Mouse (Mus musculus): ENCODE results near the gene Nr5a2.
"Not testable (repeated sequence)": the region's sequence is repeated elsewhere in the genome, so short reads cannot be mapped to it uniquely, and the experiment has no call there.

Nr5a2 gene

DNA sequence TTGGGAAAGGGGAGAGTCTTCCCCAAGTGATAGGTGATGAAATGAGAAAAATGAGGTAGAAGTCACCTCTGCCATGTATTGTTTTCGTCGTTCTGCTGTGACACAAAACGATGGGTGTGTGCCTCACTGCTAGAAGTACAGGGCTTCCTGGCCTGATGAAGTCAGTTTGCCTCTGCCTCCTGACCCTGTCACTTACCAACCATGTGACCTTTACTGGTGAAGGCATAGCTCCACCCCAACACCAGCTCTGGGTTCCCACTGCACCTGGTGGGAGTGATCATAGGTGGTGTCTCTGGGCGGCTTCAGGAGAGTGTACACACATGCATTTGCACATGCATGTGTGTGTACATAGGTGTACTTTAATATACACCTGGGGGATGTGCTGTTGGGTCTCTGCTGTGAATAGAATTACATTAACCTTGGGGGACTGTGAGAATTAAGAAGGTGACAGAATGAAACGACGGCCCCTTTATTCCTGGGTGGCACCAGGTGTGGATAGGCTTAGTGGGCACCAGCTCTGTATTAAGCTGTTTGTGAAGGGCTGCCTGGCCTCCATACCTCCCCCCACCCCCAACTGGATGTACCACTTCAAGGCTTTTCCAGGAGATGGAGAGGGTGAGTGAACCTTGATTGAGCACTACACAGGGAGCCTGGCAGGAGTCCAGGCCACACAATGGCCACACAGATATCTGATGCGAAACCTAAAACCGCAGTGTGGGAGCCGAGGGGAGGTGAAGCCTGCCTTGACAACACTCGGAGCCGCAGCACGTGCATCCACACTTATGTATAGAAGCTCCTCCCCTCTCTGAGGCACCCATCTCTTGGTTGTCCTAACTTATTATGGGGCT is 127.7 kb downstream of the Nr5a2 start:
- peak; percentile 10 to 16 for DNase-seq

DNA sequence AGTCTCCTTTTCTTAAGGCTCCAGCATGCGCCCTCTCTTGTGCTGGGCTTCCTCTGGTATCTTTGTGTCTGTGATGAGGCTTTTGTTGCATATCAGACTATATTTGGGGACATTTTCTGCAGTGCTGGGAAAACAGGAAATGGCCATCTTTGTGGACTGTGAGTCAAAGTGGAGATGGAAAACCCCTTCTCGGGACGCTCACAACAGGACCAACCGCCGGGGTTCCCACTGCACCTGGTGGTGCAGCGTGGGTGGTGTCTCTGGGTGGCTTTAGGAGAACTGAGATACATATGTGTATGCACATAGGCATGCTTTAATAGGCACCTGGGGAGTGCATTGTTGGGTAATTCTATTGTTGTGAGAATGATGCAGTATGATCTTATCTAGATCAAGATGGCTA is 129.3 kb downstream of the Nr5a2 start:
- no peak for DNase-seq

DNA sequence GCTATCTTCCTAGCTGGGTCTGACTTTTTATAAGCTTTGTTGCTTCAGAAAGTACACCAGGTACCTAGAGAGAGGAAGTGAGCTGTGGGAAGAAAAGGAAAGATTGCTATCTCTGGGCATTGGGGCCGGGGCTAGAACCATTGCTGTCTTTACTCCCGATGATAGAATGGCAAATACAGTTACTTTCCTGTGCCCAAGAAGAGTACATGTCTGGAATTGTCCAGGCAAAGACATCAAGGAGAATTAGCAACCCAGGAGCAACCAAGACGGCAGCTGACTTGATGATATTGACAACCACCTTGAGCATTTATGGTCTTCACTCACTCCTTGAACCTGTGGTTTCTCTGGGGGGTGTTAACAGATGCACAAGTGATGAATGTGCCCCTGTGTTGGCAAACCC is 130.3 kb downstream of the Nr5a2 start:
- DNase-seq: no peak

DNA sequence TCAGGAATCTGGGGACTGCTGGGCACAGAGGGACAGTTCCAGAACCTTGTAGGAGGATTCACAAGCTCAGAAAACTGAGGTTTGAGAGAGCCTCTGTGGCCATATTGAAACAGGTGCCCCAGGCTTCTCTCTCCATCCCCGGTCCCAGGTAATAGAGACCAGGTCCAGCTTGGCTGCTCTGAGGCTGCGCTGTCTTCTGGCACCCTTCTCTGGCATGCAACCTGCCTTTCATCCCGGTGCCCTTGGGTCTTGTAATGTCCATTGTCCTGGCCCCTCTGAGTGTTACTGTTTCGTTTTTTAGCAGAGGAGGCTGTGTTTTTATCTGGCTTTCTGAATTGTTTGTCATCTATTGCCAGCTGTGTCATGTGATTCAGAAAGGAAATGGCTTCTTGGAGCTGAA is 136.4 kb downstream of the Nr5a2 start:
- no peak for DNase-seq

DNA sequence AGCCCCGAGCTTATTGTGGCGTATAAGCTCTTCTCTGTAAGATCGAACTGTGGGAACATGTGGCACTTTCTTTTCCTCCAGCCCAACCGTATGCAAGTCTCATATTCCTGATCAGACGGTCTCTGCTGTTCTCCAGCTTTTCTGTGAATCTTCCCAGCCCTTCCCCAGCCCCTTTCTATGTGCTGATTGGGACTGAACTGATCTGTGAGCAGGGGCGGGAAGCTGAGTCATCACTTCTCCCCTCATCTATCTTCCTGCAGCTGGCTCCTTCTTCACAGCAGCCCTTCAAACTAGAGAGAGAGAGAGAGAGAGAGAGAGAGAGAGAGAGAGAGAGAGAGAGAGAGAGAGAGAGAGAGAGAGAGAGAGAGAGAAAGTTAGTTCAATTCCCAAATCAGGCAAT is 159.6 kb downstream of the Nr5a2 start:
- DNase-seq: no peak

DNA sequence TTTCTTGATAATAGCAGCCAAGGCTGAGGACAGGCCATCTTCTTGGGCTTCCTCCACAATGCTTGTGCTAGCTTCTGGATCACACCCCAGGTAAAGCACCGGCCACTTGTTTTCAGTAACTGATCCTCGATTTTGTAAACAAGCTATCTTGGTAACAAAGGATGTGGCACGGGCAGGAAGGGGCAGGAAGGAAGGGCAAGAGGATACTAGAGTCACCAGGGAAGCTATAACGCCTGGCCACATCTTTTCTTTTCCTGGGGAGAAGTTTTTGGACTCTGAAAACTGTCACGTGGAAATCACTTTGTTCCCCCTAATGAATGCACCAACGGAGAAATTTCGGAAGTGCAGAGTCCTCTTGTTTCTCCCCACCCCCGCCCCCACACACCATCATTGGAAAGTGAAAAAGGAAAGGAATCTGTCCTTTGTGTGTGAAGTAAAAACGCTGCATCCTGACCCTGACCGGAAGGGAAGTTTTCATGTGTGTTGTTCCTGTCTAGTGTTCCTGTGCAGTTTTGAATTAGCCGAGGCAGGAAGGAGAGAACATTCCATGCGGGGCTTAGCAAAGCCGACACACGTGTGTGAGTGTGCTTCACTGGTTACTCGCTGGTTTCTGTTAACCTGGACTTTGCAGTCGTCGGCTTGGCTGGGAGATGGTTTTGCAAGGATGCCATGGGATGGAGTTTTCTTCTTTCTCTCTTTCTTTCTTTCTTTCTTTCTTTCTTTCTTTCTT is 163.7 kb downstream of the Nr5a2 start:
- no peak for DNase-seq

DNA sequence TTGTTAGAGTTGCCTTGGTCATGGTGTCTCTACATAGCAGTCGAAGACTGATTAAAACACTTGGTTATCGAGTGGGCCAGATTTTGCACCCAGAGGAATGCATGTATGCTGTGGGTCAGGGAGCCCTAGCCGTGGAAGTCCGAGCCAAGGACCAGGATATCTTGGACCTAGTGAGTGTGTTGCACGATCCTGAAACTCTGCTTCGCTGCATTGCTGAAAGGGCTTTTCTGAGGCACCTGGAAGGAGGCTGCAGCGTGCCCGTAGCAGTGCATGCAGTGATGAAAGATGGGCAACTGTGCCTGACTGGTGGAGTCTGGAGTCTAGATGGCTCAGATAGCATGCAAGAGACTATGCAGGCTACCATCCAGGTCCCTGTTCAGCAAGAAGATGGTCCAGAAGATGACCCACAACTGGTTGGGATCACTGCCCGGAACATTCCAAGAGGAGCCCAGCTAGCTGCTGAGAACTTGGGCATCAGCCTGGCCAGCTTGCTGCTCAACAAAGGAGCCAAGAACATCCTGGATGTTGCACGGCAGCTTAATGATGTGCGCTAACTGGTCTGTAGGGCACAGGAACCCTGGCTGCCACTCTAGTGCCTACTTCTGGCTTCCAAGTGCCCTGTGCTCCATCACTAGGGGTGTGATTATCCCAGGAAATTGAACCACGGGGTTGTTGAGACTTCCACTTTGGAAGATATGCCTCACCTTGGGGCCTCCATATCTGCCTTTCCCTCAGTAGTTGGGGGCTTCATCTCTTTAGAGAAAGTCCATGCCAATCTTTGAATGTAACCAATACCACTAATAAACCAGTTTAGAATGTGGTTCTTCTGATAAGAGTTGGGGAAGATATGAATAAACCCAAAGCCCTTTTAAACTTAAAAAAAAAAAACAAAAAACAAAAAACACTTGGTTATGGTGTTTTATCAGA is 167.0 kb downstream of the Nr5a2 start:
- DNase-seq: not testable (repeated sequence)
